Mouse (Mus musculus) small intestine, adult 10 weeks (tissue): ENCODE measurements around the gene Cited4. TPM values are rescaled to one million over a fixed set of nuclear protein-coding genes. Genes with fewer than 3 reads are reported as not detected.

Experiments
- polyA plus RNA-seq: library from polyadenylated mRNA; stranded (reverse); fragments of 350-450 nt; fragmentation: Illumina TruSeq; extraction: RNeasy Lipid Tissue Mini Kit (QIAGEN cat#74804); gene quantifications from one replicate; pipeline ENCODE4 v1.2.3, GENCODE M21; 2014; ENCODE audit warnings: low replicate concordance

The Cited4 gene
- polyA plus RNA-seq, result not detected

GRCm38 (mm10) chr4:120666358-120667024, at the start of gene Cited4:
TSS of gene Cited4 (plus strand) at chr4:120666572.

Other genes with a start within 250 kb of the Cited4 start
- not detected for gene Slfnl1, start 134.3 kb upstream of the Cited4 start, polyA plus RNA-seq
- gene Ctps, start 96.3 kb upstream of the Cited4 start, polyA plus RNA-seq, result 11.1 TPM
- not detected for gene Gm8439, start 77.8 kb upstream of the Cited4 start, polyA plus RNA-seq
- not detected for gene Kcnq4, start 82.0 kb downstream of the Cited4 start, polyA plus RNA-seq
- gene Nfyc, start 165.0 kb downstream of the Cited4 start, polyA plus RNA-seq, result 18.2 TPM
- gene Rims3, start 188.2 kb downstream of the Cited4 start, polyA plus RNA-seq, result 0.26 TPM